Mouse (Mus musculus) c-Kit-positive CD71-negative TER-119-negative erythroid progenitor cells, embryonic 14.5 days (primary cell): ENCODE results near the gene Jak3.
"Not testable (repeated sequence)": the region's sequence is repeated elsewhere in the genome, so short reads cannot be mapped to it uniquely, and the experiment has no call there.

ENCODE experiments used
- DNase-seq: peaks from one replicate; pipeline ENCODE4 v3.0.0-alpha.2; 2013; ENCODE audit warnings: low read depth

The Jak3 gene

GRCm38 (mm10) chr8:71686143-71686734, 10.1 kb downstream of the Jak3 start:
- no peak for DNase-seq

DNA sequence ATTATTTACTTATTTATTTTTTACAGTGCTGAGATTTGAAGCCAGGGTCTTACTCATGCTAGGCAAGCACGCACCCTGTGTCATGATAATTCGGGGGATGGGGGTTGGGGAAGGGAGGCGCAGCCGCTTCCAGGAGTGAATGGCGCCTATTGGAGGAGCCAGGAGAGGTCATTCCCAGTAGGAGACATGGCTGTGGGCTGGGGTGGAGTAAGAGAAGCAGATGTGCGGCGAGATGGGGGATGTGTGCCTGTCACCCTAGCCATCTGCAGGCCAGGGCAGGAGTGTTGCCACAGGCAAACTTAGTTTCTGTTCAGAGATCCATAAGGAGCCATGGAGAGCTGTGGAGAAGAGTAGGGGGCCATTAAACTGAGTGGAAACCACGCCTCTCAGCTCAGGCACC, 11.5 kb downstream of the Jak3 start:
- DNase-seq, result no peak

DNA sequence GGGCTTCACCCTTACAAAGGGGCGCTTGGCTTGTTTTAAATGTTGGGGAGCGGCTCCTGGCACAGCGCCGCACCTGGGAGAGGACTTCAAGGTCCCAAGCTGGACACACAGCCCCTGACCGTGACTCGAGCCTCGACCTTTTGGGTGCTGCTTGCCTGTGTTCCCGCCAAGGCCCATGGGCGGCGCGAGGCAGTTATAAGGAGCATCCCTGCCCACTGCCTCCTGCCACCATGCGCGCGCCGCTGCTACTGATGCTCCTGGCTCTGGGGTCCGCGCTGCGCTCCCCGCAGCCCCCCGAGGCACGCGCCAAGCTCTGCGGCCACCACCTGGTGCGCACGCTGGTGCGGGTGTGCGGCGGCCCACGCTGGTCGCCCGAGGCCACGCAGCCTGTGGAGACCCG, 12.9 kb downstream of the Jak3 start, which contains the start of gene Insl3:
TSS of gene Insl3 (plus strand) at position 187 of the 400 bp plus-strand sequence.
- no peak for DNase-seq

DNA sequence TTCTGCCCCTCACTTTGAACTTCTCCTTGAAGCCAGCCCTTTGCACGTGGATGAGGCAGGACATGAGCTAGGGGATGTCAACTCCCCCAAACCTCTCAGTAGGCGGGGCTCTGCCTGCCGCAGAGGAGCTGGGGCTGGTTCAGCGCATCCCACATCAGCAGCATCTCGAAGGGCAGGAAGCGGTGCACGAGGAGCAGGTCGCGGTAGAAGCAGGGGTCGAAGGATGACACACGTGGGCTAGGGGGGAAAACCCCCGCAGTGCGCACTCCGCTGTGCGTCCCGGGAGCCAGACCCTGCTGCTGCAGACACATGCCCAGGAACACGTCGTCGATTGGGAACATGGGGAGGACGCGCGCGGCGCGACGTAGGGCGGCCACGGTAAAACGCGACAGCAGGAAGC, 16.4 kb downstream of the Jak3 start:
- DNase-seq, result no peak

DNA sequence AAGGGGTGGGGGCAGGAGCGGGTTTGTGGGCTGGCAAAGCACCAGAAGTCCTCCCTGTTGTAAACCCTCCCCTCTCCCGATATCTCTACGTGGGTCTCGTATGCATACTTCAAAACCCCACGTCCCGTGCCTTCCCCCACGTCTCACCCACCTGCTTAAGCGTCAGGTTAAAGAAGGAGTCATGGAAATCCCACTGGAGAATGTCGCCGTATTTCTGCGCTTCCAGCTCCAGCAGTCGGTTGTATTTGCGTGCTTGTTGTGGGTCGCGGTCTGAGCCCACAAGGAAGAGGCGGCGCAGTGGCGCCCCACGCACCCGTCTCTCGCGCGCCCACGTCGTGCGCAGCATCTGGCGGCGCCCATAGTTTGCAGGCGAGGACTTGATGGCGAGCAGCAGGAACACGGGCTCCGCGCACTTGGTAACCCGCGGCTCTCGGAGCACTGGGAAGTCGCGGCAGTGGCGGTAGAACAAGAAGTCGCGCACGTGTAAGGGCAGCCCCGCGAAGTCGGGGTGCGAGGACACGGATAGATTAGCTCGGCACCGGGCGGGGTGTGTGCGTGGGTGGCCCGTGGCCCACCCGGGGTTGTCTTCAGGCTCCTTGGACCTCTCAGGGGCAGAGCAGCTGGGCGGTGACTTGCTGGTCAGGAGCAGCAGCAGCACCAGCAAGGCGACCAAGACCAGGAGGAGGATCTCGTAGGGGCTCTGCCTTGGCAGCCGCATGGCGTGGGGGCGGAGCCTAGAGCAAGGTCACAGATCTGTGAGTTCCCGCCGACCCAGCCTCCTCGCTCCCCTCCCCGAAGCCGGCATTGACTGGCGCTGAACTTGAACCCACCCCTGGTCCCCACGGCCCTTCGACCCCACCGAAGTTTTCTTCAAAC, 17.3 kb downstream of the Jak3 start:
- no peak for DNase-seq

GRCm38 (mm10) chr8:71695456-71695855, 19.4 kb downstream of the Jak3 start:
- not testable (repeated sequence) for DNase-seq

- no peak for DNase-seq
Observed at GRCm38 (mm10) chr8:71700493-71701269, 24.6 kb downstream of the Jak3 start.

DNA sequence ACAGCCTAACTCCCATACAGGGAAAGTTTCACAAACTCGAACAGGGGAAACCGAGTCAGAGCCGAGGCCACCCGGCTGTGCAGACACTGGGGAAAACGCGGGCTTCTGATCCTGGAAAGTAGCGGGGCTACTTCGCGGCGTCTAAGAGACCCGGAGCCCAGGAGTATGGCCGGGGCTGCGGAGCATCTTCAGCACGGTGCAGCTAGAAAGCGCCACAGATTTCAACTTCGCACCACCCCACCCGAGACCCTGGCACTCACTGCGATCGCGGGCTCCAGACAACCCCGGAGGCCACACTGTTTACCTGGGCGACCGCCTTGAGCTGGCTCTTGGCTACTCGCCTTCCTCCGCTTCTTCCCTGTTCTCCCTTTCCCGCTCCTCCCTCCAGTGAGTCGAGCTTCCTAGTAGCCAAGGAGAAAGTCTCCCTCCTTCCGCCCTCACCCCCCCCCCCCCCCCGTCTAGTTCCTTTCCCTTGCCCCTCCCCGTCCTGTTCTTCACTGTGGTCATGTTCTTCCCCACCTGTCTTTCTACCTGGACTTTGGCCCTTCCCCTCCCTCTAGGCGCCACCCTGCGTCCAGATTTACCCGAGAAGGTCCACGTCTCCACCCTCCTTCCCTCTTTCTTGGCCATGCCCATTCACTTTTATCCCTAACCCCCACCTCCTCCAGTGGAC, 25.5 kb downstream of the Jak3 start, which contains the start of gene B3gnt3:
TSS of gene B3gnt3 (minus strand) at position 376 of the 673 bp plus-strand sequence.
- DNase-seq, result no peak

DNA sequence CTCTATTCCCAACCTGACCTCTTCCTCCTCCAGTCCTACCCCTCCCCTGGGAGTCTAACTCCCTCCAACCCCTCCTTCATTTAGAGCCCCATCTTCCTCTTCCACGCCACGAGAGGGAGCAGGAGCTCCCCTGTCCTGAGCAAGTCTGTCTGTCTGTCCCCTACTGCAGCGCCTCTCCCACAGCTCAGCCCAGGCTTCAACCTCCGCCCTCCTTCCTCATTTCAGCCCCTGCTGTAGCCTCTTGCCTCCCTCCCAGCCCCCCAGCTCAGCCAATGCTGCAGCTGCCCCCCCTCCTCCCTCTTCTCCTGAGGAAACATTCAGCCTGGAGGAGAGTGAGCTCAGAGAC, 26.0 kb downstream of the Jak3 start:
- DNase-seq, result no peak

- DNase-seq, result peak; percentile 19
Observed at GRCm38 (mm10) chr8:71702923-71703322, 26.8 kb downstream of the Jak3 start.

- not testable (repeated sequence) for DNase-seq
Observed at GRCm38 (mm10) chr8:71703400-71703799, 27.3 kb downstream of the Jak3 start.

- peak; percentile 61 for DNase-seq
Observed at GRCm38 (mm10) chr8:71707874-71708273, 31.8 kb downstream of the Jak3 start.

GRCm38 (mm10) chr8:71709134-71709799, 33.2 kb downstream of the Jak3 start:
- DNase-seq, result no peak

DNA sequence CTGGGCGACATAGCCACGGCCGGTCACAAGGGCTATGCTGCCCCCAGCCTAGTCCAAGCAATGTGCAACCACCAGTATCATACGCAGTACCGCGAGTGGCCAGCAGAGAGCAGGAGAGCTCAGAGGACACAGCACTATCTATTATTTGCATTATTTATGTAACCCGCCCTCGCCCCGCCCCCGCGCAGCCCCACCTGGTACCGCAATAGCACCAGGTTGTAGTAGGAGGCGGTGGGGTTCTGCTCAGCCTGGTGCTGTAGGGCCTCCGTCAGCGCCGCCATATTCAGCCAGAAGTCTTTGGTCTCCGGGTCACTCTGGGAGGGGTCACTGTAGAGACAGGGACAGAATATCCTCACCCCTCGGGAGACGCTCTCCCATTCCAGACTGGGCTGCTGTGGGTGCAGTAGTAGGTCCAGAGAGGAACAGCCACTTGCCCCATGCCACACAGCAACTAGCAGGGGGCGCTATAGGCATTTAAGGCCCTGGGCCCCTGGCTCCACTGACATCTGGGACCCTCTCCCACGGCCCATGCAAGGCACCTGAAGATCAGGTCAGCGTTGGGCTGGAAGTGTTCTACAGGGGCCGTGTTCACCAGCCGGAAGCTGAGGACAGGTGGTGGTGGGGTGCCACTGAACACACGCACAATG, 33.8 kb downstream of the Jak3 start:
- DNase-seq, result peak; percentile 69

DNA sequence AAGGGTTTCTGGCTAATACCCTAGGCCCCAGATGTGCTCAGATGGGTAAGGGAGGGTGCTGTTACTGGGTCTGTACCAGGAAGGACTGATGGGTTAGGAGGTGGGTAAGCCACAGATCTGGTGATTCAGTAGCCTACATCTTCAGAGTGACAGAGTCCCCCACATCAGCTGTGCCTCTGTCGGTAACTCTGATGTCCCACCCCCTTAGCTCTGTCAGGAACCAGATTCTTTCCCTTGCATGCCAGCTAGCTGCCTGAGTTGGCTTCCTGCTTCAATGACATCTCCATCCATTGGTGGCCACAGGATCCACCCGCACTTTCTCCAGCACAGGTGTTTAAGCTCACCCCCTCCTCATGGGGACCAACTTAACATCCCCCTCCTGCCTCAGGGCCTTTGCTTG, 35.5 kb downstream of the Jak3 start:
- no peak for DNase-seq

- no peak for DNase-seq
Observed at GRCm38 (mm10) chr8:71715531-71715930, 39.4 kb downstream of the Jak3 start.

GRCm38 (mm10) chr8:71716561-71717053, 40.5 kb downstream of the Jak3 start:
- no peak for DNase-seq

- no peak for DNase-seq
Observed at GRCm38 (mm10) chr8:71717096-71717495, 41.0 kb downstream of the Jak3 start.

DNA sequence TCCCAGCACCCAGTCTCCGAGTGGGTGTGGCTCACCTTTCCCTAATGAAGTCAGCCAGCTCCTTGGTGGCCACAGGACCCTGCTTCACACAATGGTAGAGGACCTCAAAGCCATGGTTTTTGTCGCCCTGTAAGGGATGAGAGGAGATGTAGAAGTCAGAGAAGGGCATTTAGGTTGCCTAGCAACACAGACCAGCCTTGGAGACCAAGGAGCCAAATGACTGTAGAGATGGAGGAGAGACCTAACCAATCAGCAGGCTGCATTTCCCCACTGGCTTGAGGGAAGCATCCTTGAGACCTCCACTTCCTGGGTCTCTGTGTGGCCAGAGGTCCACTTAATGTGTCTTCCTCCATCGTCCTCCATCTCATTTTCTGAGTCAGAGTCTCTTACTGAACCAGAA, 42.2 kb downstream of the Jak3 start:
- DNase-seq, result no peak

- no peak for DNase-seq
Observed at GRCm38 (mm10) chr8:71719218-71719617, 43.1 kb downstream of the Jak3 start.

GRCm38 (mm10) chr8:71719928-71720457, 43.9 kb downstream of the Jak3 start:
- no peak for DNase-seq
